Comparison of ENCODE assay signal across 10 mouse cellular contexts in genomic region chr15:82140355-82140754, GRCm38 (mm10). TPM values are rescaled to one million over a fixed set of nuclear protein-coding genes. Genes with fewer than 3 reads are reported as not detected.
DNase-seq lines count a peak whose midpoint lies in the region; ATAC-seq and TF ChIP-seq lines count a peak whose summit lies in the region.
"Had no signal": no experiment of that assay in that cellular context is flagged by ENCODE, and none has a peak within 500 bp of the region (broad histone marks: within the 10 kb centered on the region; RNA-seq: fewer than 3 reads in every experiment).

No protein-coding gene starts in this region.

- DNase-seq in heart, postnatal 10 days, result no peak
- DNase-seq in neural tube, embryonic 10.5 days (ENCODE audit: extremely low spot score, low spot score), result no peak
- DNase-seq in liver, postnatal 0 days, result no peak
- peak; percentile 66 to 81 for DNase-seq in thymus, postnatal 36 days
- DNase-seq in frontal cortex, postnatal 10 days (ENCODE audit: low spot score in 2 of 2), result no peak
- DNase-seq: cerebellum, adult 11-12 months had no signal

- peaks cover 28% of the 10 kb centered on the region for H3K4me1 ChIP-seq in heart, embryonic 15.5 days (replicated peaks)
- H3K4me1 ChIP-seq in neural tube, embryonic 13.5 days (replicated peaks), result peaks cover 10% of the 10 kb centered on the region
- H3K4me1 ChIP-seq in liver, postnatal 0 days (ENCODE audit: insufficient read depth), result peaks cover 7% of the 10 kb centered on the region

- H3K9me3 ChIP-seq in heart, embryonic 15.5 days (replicated peaks), result no peaks in the 10 kb centered on the region
- no peaks in the 10 kb centered on the region for H3K9me3 ChIP-seq in neural tube, embryonic 13.5 days
- no peaks in the 10 kb centered on the region for H3K9me3 ChIP-seq in liver, postnatal 0 days (ENCODE audit: low read length)
- H3K9me3 ChIP-seq: neural tube, embryonic 12.5 days had no signal

- no peak overlapping the region for H3K4me2 ChIP-seq in heart, embryonic 15.5 days
- H3K4me2 ChIP-seq in neural tube, embryonic 13.5 days, result no peak overlapping the region
- H3K4me2 ChIP-seq in liver, postnatal 0 days (ENCODE audit: low read depth, low read length), result no peak overlapping the region
- H3K4me2 ChIP-seq: neural tube, embryonic 12.5 days had no signal

- H3K36me3 ChIP-seq in heart, embryonic 15.5 days, result no peaks in the 10 kb centered on the region
- peaks cover 12% of the 10 kb centered on the region for H3K36me3 ChIP-seq in neural tube, embryonic 13.5 days
- H3K36me3 ChIP-seq in liver, postnatal 0 days (replicated peaks; ENCODE audit: insufficient read depth, low read length), result peaks cover 5% of the 10 kb centered on the region; the same call in 1 of the 2 replicates

- 0 out of 2 replicates have a peak overlapping the region, but pooled peaks have one; percentile 25 for H3K27ac ChIP-seq in heart, embryonic 15.5 days
- H3K27ac ChIP-seq in neural tube, embryonic 13.5 days (replicated peaks), result no peak overlapping the region
- no peak overlapping the region for H3K27ac ChIP-seq in liver, postnatal 0 days (ENCODE audit: low read depth)
- H3K27ac ChIP-seq: neural tube, embryonic 12.5 days had no signal

- ATAC-seq in heart, embryonic 15.5 days (replicated peaks; ENCODE audit: insufficient number of reproducible peaks, insufficient read depth, low FRiP score, low read depth), result no peak
- no peak for ATAC-seq in neural tube, embryonic 13.5 days (ENCODE audit: low read depth)
- no peak for ATAC-seq in liver, postnatal 0 days
- no peak for ATAC-seq in megakaryocyte progenitor cell, adult 5-6 weeks (replicated peaks; ENCODE audit: poor library complexity)

- WGBS in heart, embryonic 15.5 days, result 55% methylated on average over 3 of the region's 3 CpGs
- WGBS in neural tube, embryonic 13.5 days, result 93% methylated on average over 3 of the region's 3 CpGs
- 86% methylated on average over 3 of the region's 3 CpGs for WGBS in liver, postnatal 0 days (ENCODE audit: insufficient replicate concordance)

- H3K4me3 ChIP-seq in heart, embryonic 15.5 days, result no peak overlapping the region
- H3K4me3 ChIP-seq in neural tube, embryonic 13.5 days, result no peak overlapping the region
- H3K4me3 ChIP-seq in liver, postnatal 0 days (ENCODE audit: low read depth, low read length), result no peak overlapping the region
- H3K4me3 ChIP-seq: neural tube, embryonic 12.5 days had no signal

- intact Hi-C loops in heart, postnatal 10 days (cut with DNase I), result no loop called here

- H3K27me3 ChIP-seq in heart, embryonic 15.5 days, result no peaks in the 10 kb centered on the region
- H3K27me3 ChIP-seq in neural tube, embryonic 13.5 days, result no peaks in the 10 kb centered on the region
- no peaks in the 10 kb centered on the region for H3K27me3 ChIP-seq in liver, postnatal 0 days (ENCODE audit: insufficient read depth, low read length)
- H3K27me3 ChIP-seq: neural tube, embryonic 12.5 days had no signal

- no peak for TF ChIP-seq EP300 in liver, postnatal 0 days (IDR thresholded peaks at IDR 0.05; ENCODE audit: low read depth)

- no peak overlapping the region; the same call in 1 of the 2 replicates for H3K9ac ChIP-seq in heart, embryonic 15.5 days
- 0 out of 2 replicates have a peak overlapping the region, but pooled peaks have one; percentile 17 for H3K9ac ChIP-seq in neural tube, embryonic 13.5 days
- H3K9ac ChIP-seq in liver, postnatal 0 days (replicated peaks), result no peak overlapping the region
- H3K9ac ChIP-seq: neural tube, embryonic 12.5 days had no signal

- TF ChIP-seq CTCF in liver, postnatal 0 days (IDR thresholded peaks at IDR 0.05; ENCODE audit: low read depth), result peak; percentile 35; the same call in 1 of the 2 replicates

RNA-seq across cellular contexts. Expression of gene Srebf2, which starts 6.6 kb away (rescaled TPM):
- 73.8 and 106 TPM in 2 replicates for polyA plus RNA-seq in heart, embryonic 15.5 days (2015; fragmentation: Nextera tagmentation; extraction: Ambion mirVana)
- total RNA-seq in heart, postnatal 10 days (2021), result 10 to 100 TPM; 35.1 to 38.8 TPM
- 184 and 189 TPM in 2 replicates for polyA plus RNA-seq in neural tube, embryonic 13.5 days (2015; fragmentation: Nextera tagmentation; extraction: Ambion mirVana)
- 30.3 and 33.6 TPM in 2 replicates for polyA plus RNA-seq in liver, postnatal 0 days (2015; fragmentation: Nextera tagmentation; extraction: Ambion mirVana)
- total RNA-seq in megakaryocyte progenitor cell, adult 5-6 weeks (2015), result 24.7 and 28.3 TPM in 2 replicates
- 21.0 and 23.7 TPM in 2 replicates for total RNA-seq in megakaryocyte progenitor cell, adult 5-6 weeks (2017)

RNA-seq across cellular contexts. Expression of gene Ccdc134, which starts 12.6 kb away (rescaled TPM):
- polyA plus RNA-seq in heart, embryonic 15.5 days (2015; fragmentation: Nextera tagmentation; extraction: Ambion mirVana), result 7.4 and 11.9 TPM in 2 replicates
- total RNA-seq in heart, postnatal 10 days (2021), result 1 to 10 TPM; 5.1 to 5.5 TPM
- polyA plus RNA-seq in neural tube, embryonic 13.5 days (2015; fragmentation: Nextera tagmentation; extraction: Ambion mirVana), result 13.0 and 14.7 TPM in 2 replicates
- polyA plus RNA-seq in liver, postnatal 0 days (2015; fragmentation: Nextera tagmentation; extraction: Ambion mirVana), result 3.6 and 4.0 TPM in 2 replicates
- 5.5 and 10.4 TPM in 2 replicates for total RNA-seq in megakaryocyte progenitor cell, adult 5-6 weeks (2015)
- 19.6 and 29.7 TPM in 2 replicates for total RNA-seq in megakaryocyte progenitor cell, adult 5-6 weeks (2017)

Comparison
In these comparisons a context has a peak if more than half of its experiments do, and no peak if none do; other contexts are left out.
1. DNase-seq: peak in thymus, postnatal 36 days (2 of 2); none in heart, postnatal 10 days (0 of 2), neural tube, embryonic 10.5 days (single experiment), liver, postnatal 0 days (single experiment) and frontal cortex, postnatal 10 days (0 of 2).